Comparison of ENCODE assay signal across 8 mouse cellular contexts in the genomic region with DNA sequence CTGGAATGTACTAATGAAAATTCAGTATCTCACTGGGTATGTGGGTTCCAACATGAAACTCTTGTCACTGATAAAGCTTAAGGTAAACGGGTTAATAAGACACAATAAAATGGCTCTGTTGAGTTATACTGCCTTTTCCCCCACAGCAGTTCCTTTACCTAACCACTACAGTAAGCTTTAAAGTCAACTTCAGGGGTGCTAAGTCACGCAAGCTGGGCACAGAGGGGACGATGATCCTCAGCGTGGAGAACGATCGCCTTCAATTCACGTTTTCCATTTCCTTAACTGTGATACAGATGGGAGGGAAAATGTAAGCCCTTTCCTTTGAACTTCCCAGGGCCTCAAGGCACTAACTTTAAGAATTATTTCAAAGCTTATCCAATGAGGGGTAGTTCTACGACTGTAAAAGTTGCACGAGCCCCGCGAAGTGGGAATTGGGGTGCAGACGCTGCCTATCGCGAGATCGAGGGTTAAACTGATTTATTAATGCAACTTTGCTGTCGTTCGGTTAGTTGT. TPM values are rescaled to one million over a fixed set of nuclear protein-coding genes. Genes with fewer than 3 reads are reported as not detected.
DNase-seq lines count a peak whose midpoint lies in the region; ATAC-seq and TF ChIP-seq lines count a peak whose summit lies in the region.

No protein-coding gene starts in this region.

- no peaks in the 10 kb centered on the region for H3K9me3 ChIP-seq in heart, embryonic 16.5 days (replicated peaks; ENCODE audit: control insufficient read depth, low read length)
- no peaks in the 10 kb centered on the region for H3K9me3 ChIP-seq in liver, postnatal 0 days (ENCODE audit: low read length)

- H3K27ac ChIP-seq in heart, embryonic 16.5 days (ENCODE audit: low read length) = peak overlapping the region; percentile 98
- H3K27ac ChIP-seq in liver, postnatal 0 days (ENCODE audit: low read depth) = peak overlapping the region; percentile 99

- peak overlapping the region; percentile 79 for H3K4me2 ChIP-seq in heart, embryonic 16.5 days (ENCODE audit: low read depth, low read length)
- peak overlapping the region; percentile 95 for H3K4me2 ChIP-seq in liver, postnatal 0 days (ENCODE audit: low read depth, low read length)

- DNase-seq in heart, adult 11 months = no peak
- DNase-seq in NIH3T3 (ENCODE audit: low read depth) = peak; percentile 77
- DNase-seq in liver, postnatal 0 days = no peak
- no peak for DNase-seq in adipocyte (ENCODE audit: low spot score)
- DNase-seq in spleen, postnatal 4 days (ENCODE audit: low spot score in 2 of 2) = no peak
- DNase-seq in cerebellum, adult 18-20 months = no peak

- peaks cover 9% of the 10 kb centered on the region for H3K4me1 ChIP-seq in heart, embryonic 16.5 days (ENCODE audit: control insufficient read depth, insufficient read depth, low read length)
- H3K4me1 ChIP-seq in liver, postnatal 0 days (ENCODE audit: insufficient read depth) = peaks cover 15% of the 10 kb centered on the region

- no peak for TF ChIP-seq EP300 in liver, postnatal 0 days (IDR thresholded peaks at IDR 0.05; ENCODE audit: low read depth)

- H3K36me3 ChIP-seq in heart, embryonic 16.5 days (ENCODE audit: control insufficient read depth, insufficient read depth) = no peaks in the 10 kb centered on the region
- H3K36me3 ChIP-seq in liver, postnatal 0 days (replicated peaks; ENCODE audit: insufficient read depth, low read length) = no peaks in the 10 kb centered on the region

- no peaks in the 10 kb centered on the region for H3K27me3 ChIP-seq in heart, embryonic 16.5 days (ENCODE audit: control insufficient read depth, insufficient read depth, low read length)
- no peaks in the 10 kb centered on the region for H3K27me3 ChIP-seq in liver, postnatal 0 days (ENCODE audit: insufficient read depth, low read length)

- ATAC-seq in heart, embryonic 16.5 days (replicated peaks; ENCODE audit: extremely low read depth, insufficient read depth, low FRiP score) = no peak
- ATAC-seq in granulocyte monocyte progenitor cell, adult 5-6 weeks (replicated peaks; ENCODE audit: poor library complexity, severe bottlenecking) = peak; percentile 33
- ATAC-seq in liver, postnatal 0 days = no peak

- no peak for TF ChIP-seq CTCF in liver, postnatal 0 days (IDR thresholded peaks at IDR 0.05; ENCODE audit: low read depth)

- WGBS in heart, embryonic 16.5 days = 2% methylated on average over 17 of the region's 17 CpGs
- under 1% methylated on average over 17 of the region's 17 CpGs for WGBS in liver, postnatal 0 days (ENCODE audit: insufficient replicate concordance)

- H3K9ac ChIP-seq in heart, embryonic 16.5 days (ENCODE audit: low read length) = peak overlapping the region; percentile 94
- peak overlapping the region; percentile 89 for H3K9ac ChIP-seq in liver, postnatal 0 days (replicated peaks)

- H3K4me3 ChIP-seq in heart, embryonic 16.5 days (ENCODE audit: low read length) = peak overlapping the region; percentile 93
- H3K4me3 ChIP-seq in liver, postnatal 0 days (ENCODE audit: low read depth, low read length) = peak overlapping the region; percentile 87

RNA-seq across cellular contexts. Expression of a gene that starts 1.2 kb away (rescaled TPM):
- polyA plus RNA-seq in heart, embryonic 16.5 days (2015; fragmentation: Nextera tagmentation; extraction: Ambion mirVana) = 10.9 and 11.0 TPM in 2 replicates
- 5.7 and 19.7 TPM in 2 replicates for total RNA-seq in granulocyte monocyte progenitor cell, adult 5-6 weeks (2014; fragmentation: Nextera tagmentation)
- 21.6 and 22.9 TPM in 2 replicates for total RNA-seq in granulocyte monocyte progenitor cell, adult 5-6 weeks (2017)
- polyA plus RNA-seq in liver, postnatal 0 days (2015; fragmentation: Nextera tagmentation; extraction: Ambion mirVana) = 7.8 and 8.5 TPM in 2 replicates
